Mouse (Mus musculus) liver, adult 2 months (tissue): Measurements from ENCODE around the gene Efcab7.

Experiments used
- CTCF ChIP-seq: fragments of 200-500 bp; IDR thresholded peaks from 2 replicates; pipeline ENCODE4 v1.5.1; 2011; ENCODE audit warnings: low read depth, low read length, control low read depth
- POLR2A ChIP-seq: fragments of 200-500 bp; IDR thresholded peaks from 2 replicates; pipeline ENCODE4 v1.6.1; 2011; ENCODE audit warnings: low read length, control low read depth; ENCODE audit not compliant: insufficient read depth; ENCODE audit errors: extremely low read depth

DNA sequence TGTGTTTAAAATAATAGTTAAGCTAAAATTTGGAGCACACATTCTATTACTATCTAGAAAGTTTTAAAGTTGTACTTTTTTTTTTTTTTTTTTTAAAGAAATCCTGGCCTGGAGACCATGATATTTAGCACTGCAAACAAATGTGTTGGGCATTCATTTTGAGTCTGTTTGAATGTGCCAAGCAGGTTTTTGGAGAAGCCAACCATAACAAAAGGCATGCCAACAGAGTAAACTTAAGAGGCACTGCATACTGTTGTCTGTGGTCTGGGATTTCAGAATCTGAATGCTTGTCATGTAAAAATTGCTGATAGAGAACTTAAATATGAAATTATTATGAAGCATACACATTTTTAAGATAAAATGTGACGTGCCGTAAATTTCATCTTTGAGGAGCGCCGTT, 128.2 kb downstream of the Efcab7 start:
- no peak for TF ChIP-seq CTCF
- TF ChIP-seq POLR2A: no peak
